Mouse (Mus musculus) monocyte, adult 2 months (primary cell): ENCODE data around the gene Glis2.
A peak's percentile ranks its signal among the peaks of the same experiment; 100 is the strongest.
"Not testable (repeated sequence)": the region's sequence is repeated elsewhere in the genome, so short reads cannot be mapped to it uniquely, and the experiment has no call there.

Source experiments
- DNase-seq, 2 experiments: peaks; one replicate each; pipeline ENCODE4 v3.0.0; 2022; ENCODE audit warnings: low spot score in 2 of 2, low read depth in 1 of 2

Gene Glis2

DNA sequence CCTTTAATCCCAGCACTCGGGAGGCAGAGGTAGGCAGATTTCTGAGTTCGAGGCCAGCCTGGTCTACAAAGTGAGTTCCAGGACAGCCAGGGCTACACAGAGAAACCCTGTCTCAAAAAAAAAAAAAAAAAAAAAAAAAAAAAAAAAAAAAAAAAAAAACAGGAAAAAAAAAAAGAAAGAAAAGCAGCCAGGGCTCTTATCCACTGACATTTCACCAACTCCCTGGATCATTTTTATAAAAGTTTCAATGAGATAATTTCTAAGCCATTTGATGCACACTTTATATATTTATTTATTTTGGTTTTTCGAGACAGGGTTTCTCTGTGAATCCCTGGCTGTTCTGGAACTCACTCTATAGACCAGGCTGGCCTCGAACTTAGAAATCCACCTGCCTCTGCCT, 13.3 kb upstream of the Glis2 start:
- not testable (repeated sequence) for DNase-seq

DNA sequence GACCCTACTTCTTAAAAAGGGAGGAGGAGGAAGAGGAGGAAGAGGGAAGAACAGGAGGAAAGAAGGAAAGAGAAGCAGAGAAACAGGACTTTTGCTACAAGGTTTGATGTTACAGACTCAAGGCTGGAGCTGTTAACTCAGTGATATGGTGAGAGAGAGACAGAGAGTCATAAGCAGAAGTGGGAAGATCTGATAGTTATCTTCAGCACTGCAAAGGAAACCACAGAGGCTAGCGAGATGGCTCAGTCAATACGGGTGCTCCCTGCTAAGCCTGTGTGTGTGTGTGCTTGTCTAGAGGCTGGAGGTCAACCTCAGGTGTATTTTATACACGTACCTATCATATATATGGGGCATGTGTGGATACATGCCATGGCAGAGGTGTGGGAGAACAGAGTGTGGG, 10.7 kb upstream of the Glis2 start:
- no peak for DNase-seq

DNA sequence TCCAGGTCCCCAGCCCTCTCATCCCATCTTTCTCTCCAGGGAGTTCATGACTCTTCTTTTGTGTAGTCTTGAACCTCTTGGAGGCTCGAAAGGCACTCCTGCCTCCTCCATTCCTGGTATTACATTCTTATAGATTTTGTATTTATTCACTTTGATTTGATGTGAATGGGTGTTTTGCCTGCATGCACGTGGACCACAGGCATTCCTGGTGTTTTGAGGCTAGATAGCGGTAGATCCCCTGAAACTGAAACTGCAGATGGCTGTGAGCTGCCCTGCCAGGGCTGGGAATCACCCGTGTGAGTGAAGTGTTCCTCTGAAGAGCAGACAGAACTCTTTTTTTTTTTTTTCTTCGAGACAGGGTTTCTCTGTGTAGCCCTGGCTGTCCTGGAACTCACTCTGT, 10.1 kb upstream of the Glis2 start:
- no peak for DNase-seq

DNA sequence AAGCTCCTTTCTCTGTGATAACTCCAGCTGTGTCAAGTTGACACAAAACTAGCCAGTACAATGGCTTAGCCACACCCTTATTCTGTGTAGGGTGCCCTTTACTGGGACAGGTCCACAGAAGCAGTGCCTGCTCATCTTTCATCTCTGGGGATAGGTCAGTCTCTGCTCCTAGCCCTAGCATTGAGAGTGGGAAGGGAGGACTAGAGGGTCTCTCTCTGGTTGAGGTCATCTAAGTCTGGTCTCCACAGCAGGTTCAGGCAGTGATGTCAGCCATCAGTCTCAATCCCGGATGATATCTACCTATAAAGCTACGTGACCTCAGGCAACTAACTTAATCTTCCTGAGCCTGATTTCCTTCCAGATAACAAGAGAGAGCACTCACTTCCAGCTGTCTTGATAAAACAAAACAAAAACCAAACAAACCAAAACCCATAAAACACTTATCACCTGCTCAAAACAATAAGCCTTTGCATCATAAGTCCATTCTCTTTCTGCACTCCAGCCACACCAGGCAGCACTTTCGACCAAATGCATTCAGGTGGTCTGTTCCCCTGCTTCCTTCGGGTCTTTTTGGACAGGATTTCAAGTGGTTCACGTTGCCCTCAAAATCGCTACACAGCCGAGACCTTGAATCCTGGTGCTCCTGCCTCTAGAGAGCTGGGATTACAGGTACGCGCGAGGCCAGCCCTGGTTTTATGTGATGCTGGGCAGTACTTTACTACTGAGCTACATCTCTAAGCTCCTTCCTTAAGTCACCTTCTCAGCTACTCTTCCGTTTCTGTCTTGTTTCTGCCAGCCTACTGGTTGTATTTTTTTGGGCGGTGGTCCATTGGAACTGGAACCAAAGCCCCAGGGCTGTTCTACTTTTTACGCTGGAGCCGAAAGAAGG, 8.6 kb upstream of the Glis2 start:
- DNase-seq = no peak

GRCm38 (mm10) chr16:4586531-4587123, 7.9 kb upstream of the Glis2 start:
- peak; percentile 94 to 95 for DNase-seq

DNA sequence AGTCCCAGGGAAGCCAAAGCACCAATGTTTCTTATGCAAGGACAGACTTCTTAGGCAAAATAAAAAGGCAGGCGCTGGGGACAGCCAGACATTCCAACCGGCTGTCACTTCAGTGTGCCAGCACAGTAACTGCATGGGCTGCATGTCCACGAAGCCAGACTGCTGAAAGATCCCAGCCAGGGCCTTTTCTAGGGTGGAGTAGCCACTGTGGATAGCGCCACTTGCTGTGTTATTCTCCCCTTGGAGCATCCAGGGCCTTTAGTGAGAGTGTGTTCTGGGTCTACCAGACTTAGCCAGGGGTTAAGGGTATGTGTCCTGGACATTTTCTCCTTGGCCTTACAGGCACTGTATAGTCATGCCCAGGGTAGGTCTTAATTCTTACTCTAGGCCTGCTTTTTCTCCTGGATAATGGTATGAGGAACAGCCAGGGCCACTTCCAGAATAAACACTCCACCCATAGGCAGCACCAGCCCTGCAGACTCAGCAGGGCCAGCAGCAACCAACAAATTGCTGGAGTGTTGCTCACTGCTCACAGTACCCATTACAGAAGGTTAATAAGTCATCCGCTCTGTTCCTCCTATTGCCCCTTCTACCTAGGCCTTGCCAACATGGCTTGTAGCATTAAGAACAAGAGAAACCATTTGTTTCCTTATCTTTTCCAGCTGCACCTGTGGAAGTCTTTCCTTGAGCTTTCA, 6.8 kb upstream of the Glis2 start:
- no peak for DNase-seq

GRCm38 (mm10) chr16:4590236-4590635, 4.3 kb upstream of the Glis2 start:
- no peak for DNase-seq

- no peak for DNase-seq
Measured at GRCm38 (mm10) chr16:4592909-4593875, 1.3 kb upstream of the Glis2 start.

- DNase-seq = no peak
Measured at GRCm38 (mm10) chr16:4594814-4595526, 457 bp downstream of the Glis2 start.

DNA sequence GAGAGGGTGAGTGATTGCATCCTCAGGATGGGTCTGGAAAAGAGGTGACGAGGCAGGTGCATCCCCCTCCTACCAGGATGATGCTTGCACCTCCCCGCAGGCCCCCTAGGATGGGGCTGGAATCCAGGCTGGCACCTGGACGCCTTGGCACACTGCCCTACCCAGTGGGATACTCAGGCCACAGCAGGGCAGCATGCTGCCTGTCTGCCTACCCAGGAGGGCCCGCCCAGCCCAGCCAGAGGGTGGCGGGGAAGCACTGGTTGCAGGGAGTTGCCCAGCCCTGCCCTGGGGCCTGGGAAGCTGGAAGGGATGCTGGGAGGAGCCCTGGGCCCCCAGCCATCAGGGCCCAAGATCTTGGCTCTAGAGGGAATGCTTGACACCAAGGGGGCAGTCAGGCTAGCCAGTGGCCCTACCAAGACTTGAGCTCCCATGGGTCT, 1.0 kb downstream of the Glis2 start:
- no peak for DNase-seq

GRCm38 (mm10) chr16:4596141-4596728, 1.7 kb downstream of the Glis2 start:
- DNase-seq = no peak

DNA sequence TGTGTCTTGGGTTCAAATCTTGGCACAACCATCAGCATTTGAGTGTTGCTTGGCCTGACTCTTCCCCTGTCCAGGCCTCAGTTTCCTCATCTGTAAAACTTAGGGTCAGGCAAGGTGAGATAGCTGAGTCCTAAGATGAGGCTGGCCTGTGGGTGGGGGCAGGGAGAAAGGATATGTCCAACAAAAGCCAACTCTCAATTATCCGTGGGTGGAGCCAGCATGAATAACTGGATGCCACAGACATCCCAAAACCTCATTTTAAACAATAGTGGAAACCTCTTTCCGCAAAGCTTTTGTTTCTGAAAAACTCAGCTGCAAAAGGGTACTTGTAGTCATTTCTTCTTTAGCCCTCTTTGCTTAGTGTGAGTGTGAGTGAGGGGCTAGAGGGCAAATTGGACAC, 2.3 kb downstream of the Glis2 start:
- no peak for DNase-seq

DNA sequence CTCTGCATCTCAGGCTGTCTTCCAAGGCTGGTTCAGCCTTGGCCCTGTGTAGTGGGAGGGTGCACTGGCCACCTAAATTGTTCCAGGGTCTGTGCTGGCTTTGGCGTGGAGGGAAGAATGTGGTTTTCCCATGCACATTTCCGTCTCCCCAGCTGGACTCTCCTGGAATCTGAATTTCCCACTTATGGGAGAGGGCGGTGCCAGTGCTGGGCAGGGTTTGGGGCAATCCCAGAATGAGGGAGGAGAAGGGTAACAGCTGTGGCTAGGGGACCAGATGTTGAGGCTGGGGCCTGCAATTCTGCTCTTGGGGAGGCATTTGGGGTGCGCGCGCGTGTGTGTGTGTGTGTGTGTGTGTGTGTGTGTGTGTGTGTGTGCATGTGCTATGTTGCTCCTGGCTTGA, 2.8 kb downstream of the Glis2 start:
- DNase-seq = no peak

- no peak for DNase-seq
Measured at GRCm38 (mm10) chr16:4598041-4598440, 3.5 kb downstream of the Glis2 start.

DNA sequence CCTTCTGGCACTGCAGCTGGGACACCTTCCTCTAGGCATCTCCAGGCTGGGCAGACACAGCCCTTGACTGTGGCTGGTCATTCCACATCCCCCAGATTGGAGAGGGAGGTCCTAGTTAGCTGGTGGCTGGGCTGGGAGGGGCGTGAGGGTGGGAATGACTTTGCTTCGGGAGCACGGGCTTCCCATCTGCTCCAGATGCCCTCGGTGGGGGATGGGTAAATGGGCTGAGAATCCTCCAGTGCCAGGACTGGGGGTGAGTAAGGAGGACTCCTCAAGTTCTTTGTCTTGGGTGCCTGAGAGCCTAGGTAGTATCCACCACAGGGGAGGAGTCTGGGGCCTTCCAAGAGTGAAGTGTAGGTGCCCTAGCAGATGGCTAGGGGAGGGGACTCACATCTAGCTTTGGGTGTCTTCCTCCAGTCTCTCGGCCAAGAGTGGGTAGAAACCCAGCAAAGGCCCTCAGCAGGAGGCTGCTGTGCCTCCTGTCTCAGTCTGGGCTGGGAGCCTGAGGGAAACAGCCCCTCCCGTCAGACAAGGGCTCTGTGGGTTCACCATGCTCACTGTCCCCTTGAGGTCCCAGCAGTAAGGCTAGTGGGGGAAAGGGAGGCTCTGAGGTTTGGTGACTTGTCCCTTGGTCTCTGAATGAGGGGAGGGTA, 4.5 kb downstream of the Glis2 start:
- DNase-seq = no peak

GRCm38 (mm10) chr16:4599616-4600015, 5.1 kb downstream of the Glis2 start:
- DNase-seq = no peak

DNA sequence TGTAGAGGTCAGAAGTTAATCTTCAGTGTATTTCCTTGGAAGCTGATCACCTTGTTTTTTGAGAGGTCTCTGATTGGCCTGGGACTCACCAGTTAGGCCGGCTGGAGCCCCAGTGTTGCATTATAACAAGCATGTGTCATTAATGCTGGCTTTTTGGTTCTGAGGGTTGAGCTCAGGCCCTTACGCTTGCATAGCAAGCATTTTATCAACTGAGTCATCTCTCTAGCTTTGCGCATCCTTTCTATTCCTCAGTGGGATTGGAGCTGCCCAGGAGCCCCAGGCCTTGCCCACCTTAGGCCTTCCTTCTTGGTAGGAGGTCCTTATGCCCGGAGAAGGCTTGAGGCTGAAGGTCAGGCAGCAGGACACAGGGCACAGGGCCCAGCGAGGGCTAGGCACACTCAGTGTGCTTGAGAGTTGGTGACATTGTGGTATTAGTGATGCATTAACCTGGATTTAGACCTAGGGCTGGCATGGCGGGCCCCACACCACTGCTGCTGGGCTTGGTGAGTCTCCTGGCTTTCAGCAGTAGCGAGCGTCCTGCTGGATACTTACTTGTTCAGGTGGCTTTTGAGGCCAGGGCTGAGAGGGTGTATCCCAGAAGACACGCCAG, 6.3 kb downstream of the Glis2 start:
- DNase-seq = no peak

- DNase-seq = no peak
Measured at GRCm38 (mm10) chr16:4602189-4602588, 7.7 kb downstream of the Glis2 start.
